Mouse (Mus musculus) liver, embryonic 13.5 days (tissue): ENCODE measurements at regions not wholly inside any gene's neighbourhood (a gene's known extent, or its start where the extent isn't known, plus 50 kb on each side); places are given as distances from the start of the nearest gene placed in this dataset.

Source experiments
- ATAC-seq: fragments of 200-750 bp; cut with Nextera tagmentation; 2 replicates; pipeline ENCODE4 v1.8.0; 2017; ENCODE audit warnings: low read depth, mild to moderate bottlenecking, moderate number of reproducible peaks, moderate library complexity
- DNase-seq: peaks from one replicate; pipeline ENCODE4 v3.0.0; 2022
- H3K27ac ChIP-seq: fragments of 300-500 bp; sonication (generic); 2 replicates; pipeline ENCODE4 v1.5.1; 2015; ENCODE audit warnings: moderate library complexity, mild to moderate bottlenecking, inconsistent platforms
- H3K27me3 ChIP-seq: fragments of 300-500 bp; sonication (generic); 2 replicates; pipeline ENCODE4 v1.6.1; 2015; ENCODE audit warnings: mild to moderate bottlenecking, inconsistent platforms
- H3K36me3 ChIP-seq: fragments of 300-500 bp; sonication (generic); 2 replicates; pipeline ENCODE4 v1.6.1; 2015; ENCODE audit warnings: mild to moderate bottlenecking, inconsistent platforms
- H3K4me1 ChIP-seq: fragments of 300-500 bp; sonication (generic); replicated peaks from 2 replicates; pipeline ENCODE4 v1.6.1; 2015; ENCODE audit warnings: inconsistent platforms
- H3K4me2 ChIP-seq: fragments of 300-500 bp; sonication (generic); 2 replicates; pipeline ENCODE4 v1.6.1; 2015; ENCODE audit warnings: inconsistent platforms, mild to moderate bottlenecking, moderate library complexity
- H3K4me3 ChIP-seq: fragments of 300-500 bp; sonication (generic); replicated peaks from 2 replicates; pipeline ENCODE4 v1.5.1; 2015; ENCODE audit warnings: mild to moderate bottlenecking, inconsistent platforms
- H3K9ac ChIP-seq: fragments of 300-500 bp; sonication (generic); 2 replicates; pipeline ENCODE4 v1.6.1; 2015; ENCODE audit warnings: mild to moderate bottlenecking, inconsistent platforms
- H3K9me3 ChIP-seq: fragments of 300-500 bp; sonication (generic); replicated peaks from 2 replicates; pipeline ENCODE4 v1.6.1; 2016; ENCODE audit warnings: inconsistent platforms
- WGBS: fragments of 180-500 bp; shearing (Covaris S2); methylation state at CpG from one replicate; pipeline ENCODE4 v1.1.7; 2015; ENCODE audit not compliant: insufficient replicate concordance; 5-methylcytosine and 5-hydroxymethylcytosine counted together

- no peak overlapping the region for H3K9ac ChIP-seq
- DNase-seq, result no peak
- ATAC-seq, result no peak
- H3K4me2 ChIP-seq, result no peak overlapping the region
- no peak overlapping the region for H3K27ac ChIP-seq
- H3K9me3 ChIP-seq, result no peaks in the 10 kb centered on the region
- no peaks in the 10 kb centered on the region for H3K4me1 ChIP-seq
- WGBS, result 64% methylated on average over 6 of the region's 6 CpGs
- no peak overlapping the region for H3K4me3 ChIP-seq
- no peaks in the 10 kb centered on the region for H3K36me3 ChIP-seq
- H3K27me3 ChIP-seq, result no peaks in the 10 kb centered on the region
Measured at GRCm38 (mm10) chr2:74349809-74350208, 229.4 kb downstream of the Lnpk start.

- DNase-seq (no peak), ATAC-seq (no peak)
- Histone ChIP-seq H3K4me3 (no peak overlapping the region), H3K27ac (no peak overlapping the region), H3K9me3 (no peaks in the 10 kb centered on the region), H3K4me1 (no peaks in the 10 kb centered on the region), H3K36me3 (no peaks in the 10 kb centered on the region), H3K27me3 (no peaks in the 10 kb centered on the region), H3K4me2 (no peak overlapping the region), H3K9ac (no peak overlapping the region)
- 65% methylated on average over 9 of the region's 9 CpGs for WGBS
Measured at GRCm38 (mm10) chr2:74306301-74306700, 272.9 kb downstream of the Lnpk start.

GRCm38 (mm10) chr2:74300885-74301451, 278.3 kb downstream of the Lnpk start:
- Histone ChIP-seq H3K9me3 (no peaks in the 10 kb centered on the region), H3K36me3 (no peaks in the 10 kb centered on the region), H3K4me1 (no peaks in the 10 kb centered on the region), H3K27me3 (no peaks in the 10 kb centered on the region), H3K4me2 (peak overlapping the region; percentile 46), H3K27ac (no peak overlapping the region), H3K4me3 (no peak overlapping the region), H3K9ac (no peak overlapping the region)
- DNase-seq, result no peak
- WGBS, result 19% methylated on average over 9 of the region's 9 CpGs
- ATAC-seq, result no peak

GRCm38 (mm10) chr2:74300366-74300791, 278.9 kb downstream of the Lnpk start:
- no peaks in the 10 kb centered on the region for H3K9me3 ChIP-seq
- peak overlapping the region; percentile 46 for H3K4me2 ChIP-seq
- ATAC-seq (no peak), DNase-seq (no peak)
- H3K4me1 ChIP-seq, result no peaks in the 10 kb centered on the region
- H3K9ac ChIP-seq, result no peak overlapping the region
- 2% methylated on average over 11 of the region's 11 CpGs for WGBS
- no peaks in the 10 kb centered on the region for H3K36me3 ChIP-seq
- no peak overlapping the region for H3K27ac ChIP-seq
- no peaks in the 10 kb centered on the region for H3K27me3 ChIP-seq
- H3K4me3 ChIP-seq, result peak overlapping the region; percentile 14; the same call in 1 of the 2 replicates

GRCm38 (mm10) chr2:74292641-74293040, 286.6 kb downstream of the Lnpk start:
- Histone ChIP-seq H3K27ac (no peak overlapping the region), H3K4me3 (no peak overlapping the region), H3K9ac (no peak overlapping the region), H3K4me2 (no peak overlapping the region), H3K36me3 (no peaks in the 10 kb centered on the region), H3K9me3 (no peaks in the 10 kb centered on the region), H3K27me3 (no peaks in the 10 kb centered on the region), H3K4me1 (no peaks in the 10 kb centered on the region)
- DNase-seq (no peak), ATAC-seq (no peak)
- 72% methylated on average over 7 of the region's 7 CpGs for WGBS

- no peaks in the 10 kb centered on the region for H3K9me3 ChIP-seq
- DNase-seq, result no peak
- H3K4me3 ChIP-seq, result no peak overlapping the region
- H3K9ac ChIP-seq, result no peak overlapping the region
- H3K36me3 ChIP-seq, result no peaks in the 10 kb centered on the region
- no peak overlapping the region for H3K27ac ChIP-seq
- no peaks in the 10 kb centered on the region for H3K4me1 ChIP-seq
- H3K4me2 ChIP-seq, result no peak overlapping the region
- WGBS, result 53% methylated on average over 8 of the region's 8 CpGs
- ATAC-seq, result no peak
- H3K27me3 ChIP-seq, result no peaks in the 10 kb centered on the region
Measured at GRCm38 (mm10) chr2:74291416-74292396, 287.5 kb downstream of the Lnpk start.

- ATAC-seq (no peak), DNase-seq (no peak)
- no peaks in the 10 kb centered on the region for H3K4me1 ChIP-seq
- H3K27ac ChIP-seq, result no peak overlapping the region
- H3K27me3 ChIP-seq, result no peaks in the 10 kb centered on the region
- no peaks in the 10 kb centered on the region for H3K36me3 ChIP-seq
- no peak overlapping the region for H3K9ac ChIP-seq
- H3K9me3 ChIP-seq, result no peaks in the 10 kb centered on the region
- H3K4me2 ChIP-seq, result no peak overlapping the region
- H3K4me3 ChIP-seq, result no peak overlapping the region
- 83% methylated on average over 4 of the region's 4 CpGs for WGBS
Measured at GRCm38 (mm10) chr2:74285624-74286023, 293.6 kb downstream of the Lnpk start.

GRCm38 (mm10) chr2:74264963-74265362, 314.3 kb downstream of the Lnpk start:
- Histone ChIP-seq H3K27me3 (no peaks in the 10 kb centered on the region), H3K4me3 (no peak overlapping the region), H3K36me3 (no peaks in the 10 kb centered on the region), H3K4me1 (no peaks in the 10 kb centered on the region), H3K27ac (no peak overlapping the region), H3K9ac (no peak overlapping the region), H3K9me3 (no peaks in the 10 kb centered on the region), H3K4me2 (no peak overlapping the region)
- ATAC-seq (no peak), DNase-seq (no peak)
- WGBS, result 60% methylated on average over 6 of the region's 6 CpGs

GRCm38 (mm10) chr2:74257034-74257781, 322.0 kb downstream of the Lnpk start:
- Histone ChIP-seq H3K4me1 (no peaks in the 10 kb centered on the region), H3K27me3 (no peaks in the 10 kb centered on the region), H3K9ac (no peak overlapping the region), H3K27ac (no peak overlapping the region), H3K9me3 (no peaks in the 10 kb centered on the region), H3K4me2 (no peak overlapping the region), H3K4me3 (no peak overlapping the region), H3K36me3 (no peaks in the 10 kb centered on the region)
- ATAC-seq, result no peak
- no peak for DNase-seq
- WGBS, result 41% methylated on average over 8 of the region's 8 CpGs

GRCm38 (mm10) chr2:74247521-74247920, 331.7 kb downstream of the Lnpk start:
- no peaks in the 10 kb centered on the region for H3K9me3 ChIP-seq
- no peak overlapping the region for H3K27ac ChIP-seq
- no peaks in the 10 kb centered on the region for H3K36me3 ChIP-seq
- WGBS, result 71% methylated on average over 3 of the region's 3 CpGs
- no peak overlapping the region for H3K9ac ChIP-seq
- H3K4me2 ChIP-seq, result no peak overlapping the region
- no peaks in the 10 kb centered on the region for H3K27me3 ChIP-seq
- no peak overlapping the region for H3K4me3 ChIP-seq
- DNase-seq, result no peak
- ATAC-seq, result no peak
- H3K4me1 ChIP-seq, result no peaks in the 10 kb centered on the region

GRCm38 (mm10) chr2:74246631-74247030, 332.6 kb downstream of the Lnpk start:
- WGBS, result 66% methylated on average over 4 of the region's 4 CpGs
- no peaks in the 10 kb centered on the region for H3K9me3 ChIP-seq
- H3K27ac ChIP-seq, result no peak overlapping the region
- H3K9ac ChIP-seq, result no peak overlapping the region
- H3K4me1 ChIP-seq, result no peaks in the 10 kb centered on the region
- H3K4me3 ChIP-seq, result no peak overlapping the region
- DNase-seq (no peak), ATAC-seq (no peak)
- no peaks in the 10 kb centered on the region for H3K27me3 ChIP-seq
- no peak overlapping the region for H3K4me2 ChIP-seq
- no peaks in the 10 kb centered on the region for H3K36me3 ChIP-seq
